Mouse (Mus musculus): Measurements from ENCODE around the gene Zfx. TPM values are rescaled to one million over a fixed set of nuclear protein-coding genes. Genes with fewer than 3 reads are reported as not detected.
A peak's percentile ranks its signal among the peaks of the same experiment; 100 is the strongest.

Gene Zfx
- polyA plus RNA-seq, 1 experiment from 2014 or later, result 22.4 TPM

- ChIA-PET POLR2A (no interaction called here), CTCF (no interaction called here)
- H3K27me3 ChIP-seq, result no peaks in the 10 kb centered on the region
- no peak for TF ChIP-seq CTCF (IDR thresholded peaks at IDR 0.05)
- ATAC-seq, result no peak
- no peak for DNase-seq (ENCODE audit: low read depth, low spot score)
- in situ Hi-C loops (cut with MboI; ENCODE audit: low pct_unique_long_range_greater_than_20kb), result no loop called here
Observed at GRCm38 (mm10) chrX:94129712-94130111, 6.2 kb upstream of the Zfx start.

GRCm38 (mm10) chrX:94125950-94126349 is 2.4 kb upstream of the Zfx start:
- ChIA-PET CTCF (no interaction called here), POLR2A (no interaction called here)
- no peak for TF ChIP-seq CTCF (IDR thresholded peaks at IDR 0.05)
- in situ Hi-C loops (cut with MboI; ENCODE audit: low pct_unique_long_range_greater_than_20kb), result no loop called here
- DNase-seq (ENCODE audit: low read depth, low spot score), result no peak
- H3K27me3 ChIP-seq, result no peaks in the 10 kb centered on the region
- ATAC-seq, result no peak

- in situ Hi-C loops (cut with MboI; ENCODE audit: low pct_unique_long_range_greater_than_20kb), result no loop called here
- ChIA-PET CTCF (interaction anchor here (1.4 kb wide), 1 partner anchor 80 kb away, joined by 3 read pairs; no protein-coding TSS in a partner anchor), POLR2A (interaction anchor here (1.5 kb wide), 1 partner anchor 55 kb away, joined by 3 read pairs; no protein-coding TSS in a partner anchor)
- ATAC-seq, result peak; percentile 23
- DNase-seq (ENCODE audit: low read depth, low spot score), result no peak
- TF ChIP-seq CTCF (IDR thresholded peaks at IDR 0.05), result no peak
- no peaks in the 10 kb centered on the region for H3K27me3 ChIP-seq
Observed at GRCm38 (mm10) chrX:94122709-94123058, 818 bp downstream of the Zfx start.

- ATAC-seq, result peak; percentile 64
- in situ Hi-C loops (cut with MboI; ENCODE audit: low pct_unique_long_range_greater_than_20kb), result no loop called here
- no peak for TF ChIP-seq CTCF (IDR thresholded peaks at IDR 0.05)
- CTCF ChIA-PET, result interaction anchor here (1.4 to 1.7 kb wide), 2 partner anchors 73 to 79 kb away, joined by 3 to 5 read pairs; no protein-coding TSS in a partner anchor
- DNase-seq (ENCODE audit: low read depth, low spot score), result peak; percentile 27
- H3K27me3 ChIP-seq, result no peaks in the 10 kb centered on the region
- POLR2A ChIA-PET, result interaction anchor here (1.5 kb wide), 1 partner anchor 56 kb away, joined by 3 read pairs; no protein-coding TSS in a partner anchor
Observed at GRCm38 (mm10) chrX:94121866-94122708, 1.4 kb downstream of the Zfx start.

GRCm38 (mm10) chrX:94121161-94121856 is 2.2 kb downstream of the Zfx start:
- no peak for TF ChIP-seq CTCF (IDR thresholded peaks at IDR 0.05)
- DNase-seq (ENCODE audit: low read depth, low spot score) (no peak), ATAC-seq (peak; percentile 54)
- no peaks in the 10 kb centered on the region for H3K27me3 ChIP-seq
- ChIA-PET POLR2A (interaction anchor here (1.5 kb wide), 1 partner anchor 57 kb away, joined by 3 read pairs; no protein-coding TSS in a partner anchor), CTCF (interaction anchor here (1.7 kb wide), 1 partner anchor 72 kb away, joined by 5 read pairs; no protein-coding TSS in a partner anchor)
- in situ Hi-C loops (cut with MboI; ENCODE audit: low pct_unique_long_range_greater_than_20kb), result no loop called here

- H3K27me3 ChIP-seq, result peaks cover under 1% of the 10 kb centered on the region
- ChIA-PET POLR2A (interaction anchor here (0.7 kb wide), 1 partner anchor 424 kb away, joined by 3 read pairs; no protein-coding TSS in a partner anchor), CTCF (no interaction called here)
- in situ Hi-C loops (cut with MboI; ENCODE audit: low pct_unique_long_range_greater_than_20kb), result no loop called here
- ATAC-seq, result no peak
- no peak for DNase-seq (ENCODE audit: low read depth, low spot score)
- no peak for TF ChIP-seq CTCF (IDR thresholded peaks at IDR 0.05)
Observed at GRCm38 (mm10) chrX:94118350-94118749, 5.2 kb downstream of the Zfx start.

- ChIA-PET POLR2A (no interaction called here), CTCF (interaction anchor here (0.7 kb wide), 1 partner anchor 10 kb away, joined by 3 read pairs; no protein-coding TSS in a partner anchor)
- DNase-seq (ENCODE audit: low read depth, low spot score) (no peak), ATAC-seq (no peak)
- in situ Hi-C loops (cut with MboI; ENCODE audit: low pct_unique_long_range_greater_than_20kb), result no loop called here
- peaks cover 6% of the 10 kb centered on the region for H3K27me3 ChIP-seq
- TF ChIP-seq CTCF (IDR thresholded peaks at IDR 0.05), result no peak
Observed at GRCm38 (mm10) chrX:94115882-94116281, 7.6 kb downstream of the Zfx start.

- ChIA-PET CTCF (interaction anchor here (1.0 to 1.5 kb wide), 2 partner anchors 10 to 17 kb away, joined by 3 read pairs; no protein-coding TSS in a partner anchor), POLR2A (no interaction called here)
- TF ChIP-seq CTCF (IDR thresholded peaks at IDR 0.05), result no peak
- ATAC-seq (peak; percentile 86), DNase-seq (ENCODE audit: low read depth, low spot score) (no peak)
- H3K27me3 ChIP-seq, result peaks cover 20% of the 10 kb centered on the region
- in situ Hi-C loops (cut with MboI; ENCODE audit: low pct_unique_long_range_greater_than_20kb), result no loop called here
Observed at GRCm38 (mm10) chrX:94105964-94106363, 17.5 kb downstream of the Zfx start.

- peaks cover 28% of the 10 kb centered on the region for H3K27me3 ChIP-seq
Observed at GRCm38 (mm10) chrX:94102938-94103337, 20.6 kb downstream of the Zfx start.

GRCm38 (mm10) chrX:94100561-94100960 is 22.9 kb downstream of the Zfx start:
- in situ Hi-C loops (cut with MboI; ENCODE audit: low pct_unique_long_range_greater_than_20kb), result no loop called here
- peaks cover 28% of the 10 kb centered on the region for H3K27me3 ChIP-seq
- CTCF ChIA-PET, result no interaction called here
- no peak for ATAC-seq
- no peak for TF ChIP-seq CTCF (IDR thresholded peaks at IDR 0.05)
- POLR2A ChIA-PET, result no interaction called here
- DNase-seq (ENCODE audit: low read depth, low spot score), result no peak

More at GRCm38 (mm10) chrX:94102938-94103337, 20.6 kb downstream of the Zfx start:
- ATAC-seq (no peak), DNase-seq (ENCODE audit: low read depth, low spot score) (no peak)
- ChIA-PET CTCF (no interaction called here), POLR2A (no interaction called here)
- in situ Hi-C loops (cut with MboI; ENCODE audit: low pct_unique_long_range_greater_than_20kb), result no loop called here
- TF ChIP-seq CTCF (IDR thresholded peaks at IDR 0.05), result no peak

GRCm38 (mm10) chrX:94091001-94091400 is 32.5 kb downstream of the Zfx start:
- ChIA-PET POLR2A (no interaction called here), CTCF (no interaction called here)
- no peak for TF ChIP-seq CTCF (IDR thresholded peaks at IDR 0.05)
- DNase-seq (ENCODE audit: low read depth, low spot score) (no peak), ATAC-seq (no peak)
- in situ Hi-C loops (cut with MboI; ENCODE audit: low pct_unique_long_range_greater_than_20kb), result no loop called here
- peaks cover 15% of the 10 kb centered on the region for H3K27me3 ChIP-seq
